Mouse (Mus musculus) thymus, adult 2 months (tissue): ENCODE data around the gene Ric8b. TPM values are rescaled to one million over a fixed set of nuclear protein-coding genes. Genes with fewer than 3 reads are reported as not detected.
A peak's percentile ranks its signal among the peaks of the same experiment; 100 is the strongest.

Source experiments
- DNase-seq: peaks from one replicate; pipeline ENCODE4 v3.0.0; 2021
- H3K27ac ChIP-seq: fragments of 200-500 bp; 2 replicates; pipeline ENCODE4 v1.5.1; 2012; ENCODE audit warnings: low read length, control low read depth; ENCODE audit not compliant: control insufficient read depth, insufficient read depth
- H3K27me3 ChIP-seq: fragments of 200-500 bp; 2 replicates; pipeline ENCODE4 v1.6.1; 2012; ENCODE audit warnings: mild to moderate bottlenecking, low read length, moderate library complexity, mixed read lengths; ENCODE audit not compliant: control insufficient read depth, insufficient read depth
- H3K36me3 ChIP-seq: fragments of 200-500 bp; 2 replicates; pipeline ENCODE4 v1.6.1; 2012; ENCODE audit warnings: mild to moderate bottlenecking, low read length, moderate library complexity; ENCODE audit not compliant: control insufficient read depth, insufficient read depth
- H3K4me1 ChIP-seq: fragments of 200-500 bp; replicated peaks from 2 replicates; pipeline ENCODE4 v1.6.1; 2012; ENCODE audit warnings: low read length; ENCODE audit not compliant: control insufficient read depth, insufficient read depth
- H3K4me3 ChIP-seq: fragments of 200-500 bp; 2 replicates; pipeline ENCODE4 v1.5.1; 2012; ENCODE audit warnings: mild to moderate bottlenecking, low read length, control low read depth, moderate library complexity; ENCODE audit not compliant: control insufficient read depth, insufficient read depth
- CTCF ChIP-seq: fragments of 200-500 bp; IDR thresholded peaks from 2 replicates; pipeline ENCODE4 v1.5.1; 2012; ENCODE audit warnings: mild to moderate bottlenecking, control low read depth, low read length, moderate library complexity, borderline replicate concordance; ENCODE audit not compliant: control insufficient read depth, poor library complexity, insufficient read depth; ENCODE audit errors: extremely low read depth
- POLR2A ChIP-seq: fragments of 200-500 bp; IDR thresholded peaks from 2 replicates; pipeline ENCODE4 v1.6.1; 2012; ENCODE audit warnings: mild to moderate bottlenecking, low read length, control low read depth, moderate library complexity; ENCODE audit not compliant: control insufficient read depth, poor library complexity, insufficient read depth; ENCODE audit errors: extremely low read depth
- WGBS: fragments of 180-500 bp; shearing (Covaris S2); methylation state at CpG from one replicate; pipeline ENCODE4 v1.1.7; 2018; 5-methylcytosine and 5-hydroxymethylcytosine counted together
- polyA plus RNA-seq: library from polyadenylated mRNA; depleted of rRNA; stranded (reverse); fragments of >200 nt; gene quantifications from 2 replicates; pipeline ENCODE4 v1.2.3, GENCODE M21; 2012

Ric8b gene
- polyA plus RNA-seq, 1 experiment = 17.6 TPM

DNA sequence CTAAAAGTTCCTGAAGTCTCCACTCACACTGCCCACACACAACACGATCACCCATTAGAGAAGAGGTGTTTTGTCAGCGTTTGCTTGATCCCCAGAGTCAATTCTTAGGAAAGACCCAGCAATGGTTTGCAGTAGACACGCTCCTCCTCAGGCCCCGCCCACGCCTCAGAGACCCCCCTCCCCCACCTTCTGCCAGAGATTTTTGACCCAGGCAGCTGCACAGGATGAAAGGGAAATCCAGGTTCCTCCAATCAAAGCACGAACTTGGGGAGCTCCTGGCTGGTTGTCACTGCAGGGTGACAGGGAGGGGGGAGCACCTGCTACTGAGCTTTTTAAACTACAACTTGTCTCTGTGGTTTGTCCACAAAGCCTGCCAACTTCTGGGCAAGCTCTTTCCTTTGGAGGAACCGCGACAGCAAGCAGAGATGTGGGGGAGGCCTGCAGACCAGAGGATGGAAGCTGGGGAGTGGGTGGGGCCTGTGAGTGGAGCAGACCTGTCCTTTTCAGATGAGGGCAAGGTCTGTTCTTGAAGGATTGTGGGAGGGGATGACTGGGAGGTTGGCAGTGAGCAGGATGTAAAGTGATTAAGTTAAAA lies 117.8 kb downstream of the Ric8b start:
- H3K36me3 ChIP-seq = no peaks in the 10 kb centered on the region
- no peaks in the 10 kb centered on the region for H3K27me3 ChIP-seq
- peak; percentile 6 for DNase-seq
- TF ChIP-seq CTCF = no peak
- TF ChIP-seq POLR2A = no peak
- no peak overlapping the region for H3K4me3 ChIP-seq
- 1% methylated on average over 8 of the region's 8 CpGs for WGBS
- no peak overlapping the region for H3K27ac ChIP-seq
- peaks cover 7% of the 10 kb centered on the region; the same call in 1 of the 2 replicates for H3K4me1 ChIP-seq

DNA sequence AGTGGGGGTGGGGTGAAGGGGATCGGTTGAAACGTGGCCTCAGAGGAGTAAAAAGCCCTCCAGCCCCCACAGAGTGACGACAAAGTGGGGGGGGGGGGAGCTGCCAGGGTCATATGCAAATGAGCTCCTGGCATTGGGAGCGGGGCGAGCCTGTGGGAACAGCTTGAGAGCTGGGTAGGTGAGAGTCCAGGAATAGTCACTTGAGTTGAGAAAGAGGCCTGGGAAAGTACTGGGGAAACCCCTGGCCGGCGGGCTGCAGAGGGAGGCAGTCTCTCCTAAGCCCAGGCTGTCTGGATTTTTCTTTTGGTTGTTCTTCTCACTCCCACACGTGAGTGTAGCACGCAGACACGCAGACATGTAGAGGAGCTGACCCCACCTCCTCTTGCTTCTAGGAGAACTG lies 120.7 kb downstream of the Ric8b start:
- no peak overlapping the region for H3K27ac ChIP-seq
- H3K4me3 ChIP-seq = no peak overlapping the region
- peaks cover 7% of the 10 kb centered on the region; the same call in 1 of the 2 replicates for H3K4me1 ChIP-seq
- no peaks in the 10 kb centered on the region for H3K27me3 ChIP-seq
- no peaks in the 10 kb centered on the region for H3K36me3 ChIP-seq
- WGBS = 93% methylated on average over 10 of the region's 10 CpGs
- DNase-seq = no peak
- TF ChIP-seq CTCF (no peak), POLR2A (no peak)

GRCm38 (mm10) chr10:85038852-85039251 lies 121.4 kb downstream of the Ric8b start:
- TF ChIP-seq POLR2A (no peak), CTCF (no peak)
- Histone ChIP-seq H3K27ac (no peak overlapping the region), H3K4me1 (peaks cover 7% of the 10 kb centered on the region; the same call in 1 of the 2 replicates), H3K36me3 (no peaks in the 10 kb centered on the region), H3K4me3 (no peak overlapping the region), H3K27me3 (no peaks in the 10 kb centered on the region)
- no peak for DNase-seq
- WGBS = 95% methylated on average over 5 of the region's 5 CpGs

GRCm38 (mm10) chr10:85044191-85044711 lies 126.8 kb downstream of the Ric8b start:
- Histone ChIP-seq H3K4me1 (peaks cover 4% of the 10 kb centered on the region; the same call in 1 of the 2 replicates), H3K4me3 (no peak overlapping the region), H3K36me3 (no peaks in the 10 kb centered on the region), H3K27ac (no peak overlapping the region), H3K27me3 (no peaks in the 10 kb centered on the region)
- no peak for TF ChIP-seq POLR2A
- DNase-seq = no peak
- WGBS = 81% methylated on average over 17 of the region's 17 CpGs

DNA sequence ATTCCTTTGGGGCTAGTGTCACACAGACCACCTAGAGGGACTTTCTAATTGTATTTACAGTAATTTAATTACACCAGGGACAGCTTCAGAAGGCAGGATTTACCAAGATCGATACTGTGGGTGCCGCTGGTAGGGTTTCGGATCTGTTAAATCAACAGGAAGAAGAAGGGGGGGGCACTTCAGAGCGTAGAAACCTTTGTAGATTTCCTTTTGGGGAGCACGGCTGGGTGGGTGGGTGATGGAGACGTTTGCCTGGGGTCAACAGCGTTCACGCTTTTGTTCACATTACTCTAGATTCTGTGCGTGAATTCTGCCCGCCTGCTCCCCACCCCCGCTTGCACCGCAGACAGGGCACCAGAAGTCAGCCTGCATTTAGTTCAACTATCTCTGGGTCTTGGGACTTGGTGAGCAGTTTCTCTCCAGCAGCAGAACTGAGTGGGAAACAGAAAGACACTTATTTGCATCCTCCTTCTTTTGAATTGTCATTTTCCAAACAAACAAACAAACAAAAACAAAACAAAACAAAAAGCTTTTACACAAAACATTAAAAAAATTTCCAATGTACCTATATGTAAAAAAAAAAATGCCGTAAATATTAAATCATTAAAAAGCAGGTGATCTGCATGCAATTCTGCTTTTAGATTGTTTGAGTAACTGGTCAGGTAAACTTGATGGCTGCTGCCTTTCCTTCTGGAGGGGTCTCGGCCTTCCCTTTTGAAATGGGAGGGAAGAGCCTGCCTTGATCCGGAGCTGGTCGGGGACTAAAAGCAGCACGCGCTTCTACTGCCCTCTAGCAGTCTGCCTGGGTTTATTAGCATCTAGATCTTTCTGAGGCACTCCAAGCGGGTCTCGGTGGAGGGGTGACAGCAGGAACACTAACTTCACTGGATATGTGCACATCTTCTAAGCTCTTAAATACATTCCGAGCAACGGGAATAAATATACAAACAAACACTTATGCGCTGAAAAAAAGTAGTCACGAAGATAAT lies 127.6 kb downstream of the Ric8b start:
- H3K27me3 ChIP-seq = no peaks in the 10 kb centered on the region
- H3K36me3 ChIP-seq = no peaks in the 10 kb centered on the region

DNA sequence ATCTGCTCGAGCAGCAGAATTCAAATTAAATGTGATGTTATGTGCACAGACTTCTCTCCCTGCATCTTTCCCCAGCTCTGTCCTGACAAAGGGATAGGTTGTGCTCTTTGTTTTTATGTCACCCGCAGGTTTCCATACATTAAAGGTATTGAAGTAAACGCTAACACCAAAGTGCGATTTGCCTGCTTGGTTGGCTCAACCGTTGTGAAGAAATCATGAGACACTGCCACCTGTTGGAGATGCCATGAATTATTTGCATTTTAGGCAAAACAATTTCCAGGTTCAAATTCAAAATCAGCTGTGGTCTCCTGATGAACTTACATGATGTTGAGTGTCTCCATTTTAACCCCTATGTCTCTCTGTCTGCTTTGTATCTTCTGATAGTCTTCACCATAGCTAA lies 129.2 kb downstream of the Ric8b start:
- TF ChIP-seq POLR2A = no peak
- TF ChIP-seq CTCF = no peak
- Histone ChIP-seq H3K27me3 (no peaks in the 10 kb centered on the region), H3K27ac (no peak overlapping the region), H3K4me3 (no peak overlapping the region), H3K4me1 (peaks cover 4% of the 10 kb centered on the region; the same call in 1 of the 2 replicates), H3K36me3 (no peaks in the 10 kb centered on the region)
- DNase-seq = peak; percentile 47
- WGBS = 30% methylated on average over 5 of the region's 5 CpGs

More for the DNA sequence above, 127.6 kb downstream of the Ric8b start:
- H3K27ac ChIP-seq = no peak overlapping the region
- 19% methylated on average over 24 of the region's 24 CpGs for WGBS
- TF ChIP-seq POLR2A = no peak
- TF ChIP-seq CTCF = peak; percentile 46; the same call in 1 of the 2 replicates
- DNase-seq = peak; percentile 56
- H3K4me1 ChIP-seq = peaks cover 4% of the 10 kb centered on the region; the same call in 1 of the 2 replicates
- H3K4me3 ChIP-seq = peak overlapping the region; percentile 34
